Mouse (Mus musculus): ENCODE measurements around the gene Slc25a11. TPM values are rescaled to one million over a fixed set of nuclear protein-coding genes. Genes with fewer than 3 reads are reported as not detected.
A peak's percentile ranks its signal among the peaks of the same experiment; 100 is the strongest.

Slc25a11 gene
- total and polyA plus RNA-seq, 2 experiments from 2014 or later, result 140 to 160 TPM

GRCm38 (mm10) chr11:70638714-70639278, 8.5 kb downstream of the Slc25a11 start, which contains the start of gene Gp1ba:
Gene Gp1ba, plus strand, starts transcription at chr11:70639122.
- 54% methylated on average over 5 of the region's 5 CpGs for WGBS
- Histone ChIP-seq H3K4me1 (ENCODE audit: insufficient read depth, low read length) (no peaks in the 10 kb centered on the region), H3K9ac (replicated peaks; ENCODE audit: low read length, poor library complexity, severe bottlenecking) (no peak within 1 kb of the TSS), H3K4me2 (ENCODE audit: low read depth, low read length, poor library complexity, severe bottlenecking) (no peak within 1 kb of the TSS), H3K36me3 (ENCODE audit: insufficient read depth, low read length) (no peaks in the 10 kb centered on the region; the same call in 1 of the 2 replicates), H3K27ac (ENCODE audit: low read depth, low read length) (no peak within 1 kb of the TSS), H3K4me3 (ENCODE audit: low read depth, low read length) (no peak within 1 kb of the TSS), H3K27me3 (ENCODE audit: insufficient read depth, low read length) (no peaks in the 10 kb centered on the region), H3K9me3 (ENCODE audit: low read length) (no peaks in the 10 kb centered on the region)
- no peak for TF ChIP-seq CTCF (IDR thresholded peaks at IDR 0.05)
- DNase-seq (ENCODE audit: low spot score), result no peak
- no peak for ATAC-seq (ENCODE audit: low FRiP score)

GRCm38 (mm10) chr11:70638293-70638692, 9.0 kb downstream of the Slc25a11 start:
- 76% methylated on average over 1 of the region's 1 CpGs for WGBS
- no peak overlapping the region for H3K4me3 ChIP-seq (ENCODE audit: low read depth, low read length)
- H3K4me1 ChIP-seq (ENCODE audit: insufficient read depth, low read length), result no peaks in the 10 kb centered on the region
- no peaks in the 10 kb centered on the region for H3K27me3 ChIP-seq (ENCODE audit: insufficient read depth, low read length)
- no peak overlapping the region for H3K27ac ChIP-seq (ENCODE audit: low read depth, low read length)
- no peaks in the 10 kb centered on the region; the same call in 1 of the 2 replicates for H3K36me3 ChIP-seq (ENCODE audit: insufficient read depth, low read length)
- H3K4me2 ChIP-seq (ENCODE audit: low read depth, low read length, poor library complexity, severe bottlenecking), result no peak overlapping the region
- no peaks in the 10 kb centered on the region for H3K9me3 ChIP-seq (ENCODE audit: low read length)
- no peak for TF ChIP-seq CTCF (IDR thresholded peaks at IDR 0.05)
- H3K9ac ChIP-seq (replicated peaks; ENCODE audit: low read length, poor library complexity, severe bottlenecking), result no peak overlapping the region
- DNase-seq (ENCODE audit: low spot score), result no peak
- ATAC-seq (ENCODE audit: low FRiP score), result no peak

- no peak for DNase-seq (ENCODE audit: low spot score)
- Histone ChIP-seq H3K4me2 (ENCODE audit: low read depth, low read length, poor library complexity, severe bottlenecking) (no peak overlapping the region), H3K9me3 (ENCODE audit: low read length) (no peaks in the 10 kb centered on the region), H3K27me3 (ENCODE audit: insufficient read depth, low read length) (no peaks in the 10 kb centered on the region), H3K36me3 (ENCODE audit: insufficient read depth, low read length) (no peaks in the 10 kb centered on the region), H3K4me3 (ENCODE audit: low read depth, low read length) (no peak overlapping the region), H3K27ac (ENCODE audit: low read depth, low read length) (no peak overlapping the region), H3K4me1 (ENCODE audit: insufficient read depth, low read length) (no peaks in the 10 kb centered on the region), H3K9ac (replicated peaks; ENCODE audit: low read length, poor library complexity, severe bottlenecking) (no peak overlapping the region)
- WGBS, result 94% methylated on average over 1 of the region's 1 CpGs
- TF ChIP-seq CTCF (IDR thresholded peaks at IDR 0.05), result no peak
- ATAC-seq (ENCODE audit: low FRiP score), result no peak
Observed at GRCm38 (mm10) chr11:70637764-70638163, 9.5 kb downstream of the Slc25a11 start.

GRCm38 (mm10) chr11:70635601-70636000, 11.7 kb downstream of the Slc25a11 start:
- no peaks in the 10 kb centered on the region for H3K36me3 ChIP-seq (ENCODE audit: insufficient read depth, low read length)
- no peak for DNase-seq (ENCODE audit: low spot score)
- H3K9me3 ChIP-seq (ENCODE audit: low read length), result no peaks in the 10 kb centered on the region
- 83% methylated on average over 4 of the region's 4 CpGs for WGBS
- no peak overlapping the region for H3K4me3 ChIP-seq (ENCODE audit: low read depth, low read length)
- H3K27me3 ChIP-seq (ENCODE audit: insufficient read depth, low read length), result no peaks in the 10 kb centered on the region
- no peak overlapping the region for H3K9ac ChIP-seq (replicated peaks; ENCODE audit: low read length, poor library complexity, severe bottlenecking)
- no peaks in the 10 kb centered on the region for H3K4me1 ChIP-seq (ENCODE audit: insufficient read depth, low read length)
- TF ChIP-seq CTCF (IDR thresholded peaks at IDR 0.05), result no peak
- no peak overlapping the region for H3K27ac ChIP-seq (ENCODE audit: low read depth, low read length)
- H3K4me2 ChIP-seq (ENCODE audit: low read depth, low read length, poor library complexity, severe bottlenecking), result no peak overlapping the region
- ATAC-seq (ENCODE audit: low FRiP score), result no peak

GRCm38 (mm10) chr11:70630129-70630528, 17.1 kb downstream of the Slc25a11 start:
- no peak for ATAC-seq (ENCODE audit: low FRiP score)
- Histone ChIP-seq H3K4me1 (ENCODE audit: insufficient read depth, low read length) (no peaks in the 10 kb centered on the region), H3K4me3 (ENCODE audit: low read depth, low read length) (no peak overlapping the region), H3K9me3 (ENCODE audit: low read length) (no peaks in the 10 kb centered on the region), H3K4me2 (ENCODE audit: low read depth, low read length, poor library complexity, severe bottlenecking) (no peak overlapping the region), H3K9ac (replicated peaks; ENCODE audit: low read length, poor library complexity, severe bottlenecking) (no peak overlapping the region), H3K36me3 (ENCODE audit: insufficient read depth, low read length) (no peaks in the 10 kb centered on the region), H3K27ac (ENCODE audit: low read depth, low read length) (no peak overlapping the region), H3K27me3 (ENCODE audit: insufficient read depth, low read length) (no peaks in the 10 kb centered on the region)
- 59% methylated on average over 7 of the region's 7 CpGs for WGBS
- TF ChIP-seq CTCF (IDR thresholded peaks at IDR 0.05), result no peak
- DNase-seq (ENCODE audit: low spot score), result no peak

GRCm38 (mm10) chr11:70629557-70629956, 17.7 kb downstream of the Slc25a11 start:
- Histone ChIP-seq H3K27me3 (ENCODE audit: insufficient read depth, low read length) (no peaks in the 10 kb centered on the region), H3K9me3 (ENCODE audit: low read length) (no peaks in the 10 kb centered on the region), H3K4me2 (ENCODE audit: low read depth, low read length, poor library complexity, severe bottlenecking) (no peak overlapping the region), H3K9ac (replicated peaks; ENCODE audit: low read length, poor library complexity, severe bottlenecking) (no peak overlapping the region), H3K4me1 (ENCODE audit: insufficient read depth, low read length) (no peaks in the 10 kb centered on the region), H3K4me3 (ENCODE audit: low read depth, low read length) (no peak overlapping the region), H3K27ac (ENCODE audit: low read depth, low read length) (no peak overlapping the region), H3K36me3 (ENCODE audit: insufficient read depth, low read length) (no peaks in the 10 kb centered on the region)
- WGBS, result 60% methylated on average over 5 of the region's 5 CpGs
- DNase-seq (ENCODE audit: low spot score), result no peak
- peak; percentile 50 for TF ChIP-seq CTCF (IDR thresholded peaks at IDR 0.05)
- ATAC-seq (ENCODE audit: low FRiP score), result no peak
